Mouse (Mus musculus) gastrocnemius, postnatal 4 days (tissue): Measurements from ENCODE around the gene Utrn. TPM values are rescaled to one million over a fixed set of nuclear protein-coding genes. Genes with fewer than 3 reads are reported as not detected.

ENCODE experiments used
- DNase-seq, 2 experiments: peaks; one replicate each; pipeline ENCODE4 v3.0.0; 2021 to 2022; ENCODE audit warnings: low spot score in 2 of 2, mixed read lengths in 2 of 2
- total RNA-seq, 2 experiments: library from RNA; stranded (reverse); gene quantifications; 2 replicates each; pipeline ENCODE4 v1.2.3; 2021

Gene Utrn
- total RNA-seq, 2 experiments from 2014 or later, result 95.1 to 101 TPM

GRCm38 (mm10) chr10:12456867-12457266, 412.3 kb downstream of the Utrn start:
- DNase-seq, result no peak

- no peak for DNase-seq
These were observed 416.5 kb downstream of the Utrn start for GRCm38 (mm10) chr10:12452641-12453040.

- DNase-seq, result no peak
These were observed 425.0 kb downstream of the Utrn start for GRCm38 (mm10) chr10:12444122-12444521.

- DNase-seq, result no peak
These were observed 436.0 kb downstream of the Utrn start for GRCm38 (mm10) chr10:12433161-12433560.

- no peak for DNase-seq
These were observed 438.8 kb downstream of the Utrn start for GRCm38 (mm10) chr10:12430399-12430798.

GRCm38 (mm10) chr10:12426866-12427265, 442.3 kb downstream of the Utrn start:
- no peak for DNase-seq

- no peak for DNase-seq
These were observed 444.2 kb downstream of the Utrn start for GRCm38 (mm10) chr10:12424944-12425343.

GRCm38 (mm10) chr10:12423994-12424725, 445.0 kb downstream of the Utrn start:
- DNase-seq, result no peak

- DNase-seq, result no peak
These were observed 454.2 kb downstream of the Utrn start for GRCm38 (mm10) chr10:12414967-12415366.

GRCm38 (mm10) chr10:12406338-12407110, 462.6 kb downstream of the Utrn start:
- DNase-seq, result no peak

GRCm38 (mm10) chr10:12399450-12399849, 469.7 kb downstream of the Utrn start:
- DNase-seq, result no peak

- no peak for DNase-seq
These were observed 489.0 kb downstream of the Utrn start for GRCm38 (mm10) chr10:12380139-12380538.

GRCm38 (mm10) chr10:12379123-12379522, 490.0 kb downstream of the Utrn start:
- DNase-seq, result no peak

GRCm38 (mm10) chr10:12377727-12378126, 491.4 kb downstream of the Utrn start:
- no peak for DNase-seq

GRCm38 (mm10) chr10:12376015-12376414, 493.1 kb downstream of the Utrn start:
- DNase-seq, result no peak

GRCm38 (mm10) chr10:12374741-12375140, 494.4 kb downstream of the Utrn start:
- DNase-seq, result no peak

GRCm38 (mm10) chr10:12354556-12354955, 514.6 kb downstream of the Utrn start:
- no peak for DNase-seq

GRCm38 (mm10) chr10:12354106-12354505, 515.1 kb downstream of the Utrn start:
- no peak for DNase-seq

- DNase-seq, result no peak
These were observed 529.2 kb downstream of the Utrn start for GRCm38 (mm10) chr10:12339704-12340558.

- DNase-seq, result no peak
These were observed 530.0 kb downstream of the Utrn start for GRCm38 (mm10) chr10:12339005-12339703.
